Mouse (Mus musculus): ENCODE data around the gene Ssr2. TPM values are rescaled to one million over a fixed set of nuclear protein-coding genes. Genes with fewer than 3 reads are reported as not detected.

The Ssr2 gene
- polyA plus RNA-seq, 1 experiment from 2014 or later = 269 TPM

GRCm38 (mm10) chr3:88620146-88620991 is 44.7 kb downstream of the Ssr2 start:
- Histone ChIP-seq H3K27me3 (ENCODE audit: insufficient read depth, low read length) (no peaks in the 10 kb centered on the region), H3K4me1 (ENCODE audit: insufficient read depth, low read length) (peaks cover 50% of the 10 kb centered on the region), H3K9ac (replicated peaks; ENCODE audit: low read length) (peak overlapping the region; percentile 97), H3K36me3 (ENCODE audit: insufficient read depth, low read length) (no peaks in the 10 kb centered on the region), H3K27ac (ENCODE audit: low read length) (peak overlapping the region; percentile 99), H3K9me3 (ENCODE audit: low read length) (no peaks in the 10 kb centered on the region), H3K4me3 (ENCODE audit: low read length) (peak overlapping the region; percentile 84), H3K4me2 (replicated peaks; ENCODE audit: low read depth, low read length) (peak overlapping the region; percentile 88)
- 15% methylated on average over 15 of the region's 15 CpGs for WGBS
- ATAC-seq (ENCODE audit: low FRiP score, low TSS enrichment) = peak; percentile 5; the same call in 1 of the 2 replicates

GRCm38 (mm10) chr3:88620992-88621536 is 45.4 kb downstream of the Ssr2 start:
- peak; percentile 76 for ATAC-seq (ENCODE audit: low FRiP score, low TSS enrichment)

GRCm38 (mm10) chr3:88621537-88622112 is 45.9 kb downstream of the Ssr2 start:
- Histone ChIP-seq H3K9me3 (ENCODE audit: low read length) (no peaks in the 10 kb centered on the region), H3K36me3 (ENCODE audit: insufficient read depth, low read length) (no peaks in the 10 kb centered on the region), H3K27ac (ENCODE audit: low read length) (peak overlapping the region; percentile 99), H3K4me2 (replicated peaks; ENCODE audit: low read depth, low read length) (peak overlapping the region; percentile 88), H3K27me3 (ENCODE audit: insufficient read depth, low read length) (no peaks in the 10 kb centered on the region), H3K4me3 (ENCODE audit: low read length) (peak overlapping the region; percentile 84), H3K9ac (replicated peaks; ENCODE audit: low read length) (peak overlapping the region; percentile 97), H3K4me1 (ENCODE audit: insufficient read depth, low read length) (peaks cover 52% of the 10 kb centered on the region)
- ATAC-seq (ENCODE audit: low FRiP score, low TSS enrichment) = peak; percentile 21
- under 1% methylated on average over 36 of the region's 36 CpGs for WGBS

More at GRCm38 (mm10) chr3:88620992-88621536, 45.4 kb downstream of the Ssr2 start:
- WGBS = under 1% methylated on average over 63 of the region's 64 CpGs
- Histone ChIP-seq H3K9ac (replicated peaks; ENCODE audit: low read length) (peak overlapping the region; percentile 97), H3K9me3 (ENCODE audit: low read length) (no peaks in the 10 kb centered on the region), H3K4me3 (ENCODE audit: low read length) (peak overlapping the region; percentile 84), H3K36me3 (ENCODE audit: insufficient read depth, low read length) (no peaks in the 10 kb centered on the region), H3K27me3 (ENCODE audit: insufficient read depth, low read length) (no peaks in the 10 kb centered on the region), H3K4me2 (replicated peaks; ENCODE audit: low read depth, low read length) (peak overlapping the region; percentile 88), H3K4me1 (ENCODE audit: insufficient read depth, low read length) (peaks cover 50% of the 10 kb centered on the region), H3K27ac (ENCODE audit: low read length) (peak overlapping the region; percentile 99)

GRCm38 (mm10) chr3:88622113-88622940 is 46.7 kb downstream of the Ssr2 start:
- peak overlapping the region; percentile 84 for H3K4me3 ChIP-seq (ENCODE audit: low read length)
- peaks cover 59% of the 10 kb centered on the region for H3K4me1 ChIP-seq (ENCODE audit: insufficient read depth, low read length)
- under 1% methylated on average over 24 of the region's 24 CpGs for WGBS
- peak overlapping the region; percentile 88 for H3K4me2 ChIP-seq (replicated peaks; ENCODE audit: low read depth, low read length)
- peak overlapping the region; percentile 97 for H3K9ac ChIP-seq (replicated peaks; ENCODE audit: low read length)
- H3K36me3 ChIP-seq (ENCODE audit: insufficient read depth, low read length) = no peaks in the 10 kb centered on the region
- no peaks in the 10 kb centered on the region for H3K27me3 ChIP-seq (ENCODE audit: insufficient read depth, low read length)
- H3K27ac ChIP-seq (ENCODE audit: low read length) = peak overlapping the region; percentile 99
- ATAC-seq (ENCODE audit: low FRiP score, low TSS enrichment) = no peak; the same call in 1 of the 2 replicates
- H3K9me3 ChIP-seq (ENCODE audit: low read length) = no peaks in the 10 kb centered on the region

- Histone ChIP-seq H3K36me3 (ENCODE audit: insufficient read depth, low read length) (no peaks in the 10 kb centered on the region), H3K4me3 (ENCODE audit: low read length) (peak overlapping the region; percentile 84), H3K27ac (ENCODE audit: low read length) (peak overlapping the region; percentile 99), H3K9me3 (ENCODE audit: low read length) (no peaks in the 10 kb centered on the region), H3K9ac (replicated peaks; ENCODE audit: low read length) (peak overlapping the region; percentile 97), H3K4me2 (replicated peaks; ENCODE audit: low read depth, low read length) (peak overlapping the region; percentile 88), H3K4me1 (ENCODE audit: insufficient read depth, low read length) (peaks cover 61% of the 10 kb centered on the region), H3K27me3 (ENCODE audit: insufficient read depth, low read length) (no peaks in the 10 kb centered on the region)
- peak; percentile 44 for ATAC-seq (ENCODE audit: low FRiP score, low TSS enrichment)
- WGBS = 0% methylated on average over 5 of the region's 6 CpGs
Measured at GRCm38 (mm10) chr3:88622941-88623345, 47.3 kb downstream of the Ssr2 start.

GRCm38 (mm10) chr3:88623346-88624135 is 47.9 kb downstream of the Ssr2 start:
- WGBS = 6% methylated on average over 15 of the region's 15 CpGs
- Histone ChIP-seq H3K27ac (ENCODE audit: low read length) (peak overlapping the region; percentile 99), H3K4me2 (replicated peaks; ENCODE audit: low read depth, low read length) (peak overlapping the region; percentile 88), H3K9me3 (ENCODE audit: low read length) (no peaks in the 10 kb centered on the region), H3K27me3 (ENCODE audit: insufficient read depth, low read length) (no peaks in the 10 kb centered on the region), H3K4me3 (ENCODE audit: low read length) (peak overlapping the region; percentile 84), H3K9ac (replicated peaks; ENCODE audit: low read length) (peak overlapping the region; percentile 97), H3K36me3 (ENCODE audit: insufficient read depth, low read length) (no peaks in the 10 kb centered on the region), H3K4me1 (ENCODE audit: insufficient read depth, low read length) (peaks cover 61% of the 10 kb centered on the region)
- no peak for ATAC-seq (ENCODE audit: low FRiP score, low TSS enrichment)

- ATAC-seq (ENCODE audit: low FRiP score, low TSS enrichment) = no peak
- Histone ChIP-seq H3K4me1 (ENCODE audit: insufficient read depth, low read length) (peaks cover 63% of the 10 kb centered on the region), H3K27ac (ENCODE audit: low read length) (peak overlapping the region; percentile 99; the same call in 1 of the 2 replicates), H3K27me3 (ENCODE audit: insufficient read depth, low read length) (no peaks in the 10 kb centered on the region), H3K4me3 (ENCODE audit: low read length) (peak overlapping the region; percentile 84), H3K36me3 (ENCODE audit: insufficient read depth, low read length) (no peaks in the 10 kb centered on the region), H3K9me3 (ENCODE audit: low read length) (no peaks in the 10 kb centered on the region), H3K9ac (replicated peaks; ENCODE audit: low read length) (peak overlapping the region; percentile 97), H3K4me2 (replicated peaks; ENCODE audit: low read depth, low read length) (peak overlapping the region; percentile 88)
- 12% methylated on average over 4 of the region's 4 CpGs for WGBS
Measured at GRCm38 (mm10) chr3:88624324-88624723, 48.6 kb downstream of the Ssr2 start.

- Histone ChIP-seq H3K9ac (replicated peaks; ENCODE audit: low read length) (peak overlapping the region; percentile 97), H3K27ac (ENCODE audit: low read length) (peak overlapping the region; percentile 99), H3K27me3 (ENCODE audit: insufficient read depth, low read length) (no peaks in the 10 kb centered on the region), H3K4me3 (ENCODE audit: low read length) (peak overlapping the region; percentile 84; the same call in 1 of the 2 replicates), H3K4me1 (ENCODE audit: insufficient read depth, low read length) (peaks cover 62% of the 10 kb centered on the region), H3K4me2 (replicated peaks; ENCODE audit: low read depth, low read length) (peak overlapping the region; percentile 88), H3K9me3 (ENCODE audit: low read length) (no peaks in the 10 kb centered on the region), H3K36me3 (ENCODE audit: insufficient read depth, low read length) (peaks cover 4% of the 10 kb centered on the region; the same call in 1 of the 2 replicates)
- WGBS = 31% methylated on average over 2 of the region's 2 CpGs
- no peak for ATAC-seq (ENCODE audit: low FRiP score, low TSS enrichment)
Measured at GRCm38 (mm10) chr3:88624951-88625350, 49.3 kb downstream of the Ssr2 start.
